Mouse (Mus musculus) cerebellum, postnatal 36 days (tissue): ENCODE measurements at regions not wholly inside any gene's neighbourhood (a gene's known extent, or its start where the extent isn't known, plus 50 kb on each side); places are given as distances from the start of the nearest gene placed in this dataset.

ENCODE experiments used
- DNase-seq, 2 experiments: peaks; one replicate each; pipeline ENCODE4 v3.0.0; 2021 to 2022; ENCODE audit warnings: mixed read lengths in 2 of 2

DNA sequence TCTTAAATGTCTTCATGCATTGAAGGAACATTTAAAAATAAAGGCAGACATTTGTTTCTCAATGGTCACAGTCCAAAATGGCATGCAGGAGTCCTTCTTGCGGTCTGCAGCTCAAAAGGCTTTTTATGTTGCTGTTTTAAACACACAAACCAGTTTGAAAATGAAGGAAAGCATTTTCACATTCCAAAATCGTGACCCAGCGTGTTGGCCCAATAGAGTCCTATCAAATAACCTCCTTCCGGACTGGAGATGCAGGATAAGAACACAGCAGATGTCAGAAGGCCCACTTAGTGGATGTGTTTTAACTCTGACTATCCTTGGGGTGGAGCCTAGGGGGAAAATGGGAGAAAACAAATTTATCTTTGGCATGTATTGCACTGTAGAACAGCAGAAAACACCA, 263.4 kb upstream of the Pik3r1 start:
- no peak for DNase-seq

DNA sequence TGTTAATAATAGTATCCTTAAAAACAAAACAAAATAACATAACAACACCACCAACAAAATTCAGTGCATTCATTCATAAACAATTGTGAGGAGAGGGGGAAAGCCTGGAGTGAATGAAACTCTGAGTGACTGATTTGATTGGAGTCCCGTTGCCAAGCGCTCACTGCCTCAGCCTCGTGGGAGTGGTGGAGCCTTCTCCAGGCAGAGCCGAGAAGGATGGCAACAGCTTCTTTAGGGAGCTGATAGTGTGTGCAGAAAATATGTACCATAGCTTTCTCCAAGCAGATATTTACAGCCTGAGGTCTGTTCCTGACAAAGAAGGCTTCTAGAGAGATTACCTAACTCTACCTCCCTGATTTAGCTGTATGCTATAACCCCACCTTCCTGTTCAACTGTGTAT, 266.5 kb upstream of the Pik3r1 start:
- no peak for DNase-seq

DNA sequence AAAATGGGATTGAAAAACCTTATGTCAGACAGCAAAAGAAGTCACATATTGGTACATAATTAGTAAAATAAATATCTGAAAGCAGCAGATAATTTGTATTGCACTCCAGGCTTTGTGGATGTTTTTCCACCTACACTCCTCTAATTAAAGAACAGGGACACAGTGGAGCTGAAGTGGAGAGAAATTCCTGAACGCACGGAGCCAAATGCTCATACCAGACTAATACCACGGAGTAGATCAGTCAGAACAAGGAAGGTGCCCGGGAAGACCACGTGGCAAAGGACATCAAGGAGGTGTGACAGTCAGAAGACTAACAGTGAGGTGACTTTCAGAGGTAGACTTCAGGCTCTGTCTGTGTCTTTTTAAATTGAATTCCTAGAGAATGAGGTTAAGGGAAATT, 268.0 kb upstream of the Pik3r1 start:
- DNase-seq: no peak

DNA sequence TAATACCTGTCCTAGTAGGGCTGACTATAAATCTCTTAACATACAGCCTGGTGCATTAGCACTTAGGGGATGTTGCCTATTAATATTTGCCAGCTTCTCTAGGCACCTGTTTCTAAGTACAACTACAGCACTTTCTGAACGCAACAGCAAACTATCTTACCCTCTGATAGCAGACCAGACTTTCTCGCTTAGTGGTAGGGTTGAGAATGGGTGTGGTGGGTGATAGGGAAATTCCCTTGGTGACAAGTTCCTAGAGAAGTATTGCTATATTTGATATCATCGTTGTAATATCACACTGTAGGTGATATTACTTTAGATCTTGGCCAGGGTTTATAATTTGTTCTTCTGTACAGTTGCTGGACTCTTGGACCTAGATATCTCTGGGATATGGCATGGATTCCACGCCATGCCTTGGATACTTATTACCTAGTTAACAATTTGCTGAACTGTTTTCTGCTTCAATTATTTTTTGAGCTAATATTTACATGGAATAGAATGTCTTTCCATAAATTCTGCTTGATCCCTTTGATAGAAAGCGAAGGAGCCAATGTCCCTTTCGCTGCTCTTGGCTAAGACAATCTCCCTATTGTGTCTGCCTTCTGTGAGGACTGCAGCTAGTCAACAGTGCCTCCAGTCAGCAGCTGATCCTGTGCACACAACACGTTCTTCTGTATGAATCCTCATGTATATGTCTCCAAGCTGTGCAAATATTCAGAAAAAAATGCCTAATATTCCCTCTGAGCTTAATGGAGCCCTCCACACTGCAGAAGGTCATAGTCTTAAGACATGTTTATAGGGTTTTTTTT, 269.0 kb upstream of the Pik3r1 start:
- DNase-seq: no peak

DNA sequence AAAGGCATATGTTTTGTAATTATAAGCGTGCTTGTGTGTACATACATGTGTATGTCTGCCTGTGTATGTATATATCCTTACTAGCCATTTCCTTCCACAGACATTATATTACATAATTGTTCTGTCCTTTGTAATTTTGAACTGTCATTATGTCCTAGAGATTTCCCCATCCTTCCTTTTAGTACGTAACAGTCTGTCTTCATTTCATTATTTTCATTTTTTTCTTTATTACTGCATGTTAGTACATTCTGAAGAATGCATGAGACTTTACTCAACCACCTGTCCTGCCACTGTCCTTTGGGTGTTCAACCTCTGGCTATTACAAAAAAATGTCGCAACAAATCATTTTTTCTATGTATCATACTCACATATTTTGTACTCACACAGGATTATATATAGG, 292.2 kb upstream of the Pik3r1 start:
- DNase-seq: no peak

DNA sequence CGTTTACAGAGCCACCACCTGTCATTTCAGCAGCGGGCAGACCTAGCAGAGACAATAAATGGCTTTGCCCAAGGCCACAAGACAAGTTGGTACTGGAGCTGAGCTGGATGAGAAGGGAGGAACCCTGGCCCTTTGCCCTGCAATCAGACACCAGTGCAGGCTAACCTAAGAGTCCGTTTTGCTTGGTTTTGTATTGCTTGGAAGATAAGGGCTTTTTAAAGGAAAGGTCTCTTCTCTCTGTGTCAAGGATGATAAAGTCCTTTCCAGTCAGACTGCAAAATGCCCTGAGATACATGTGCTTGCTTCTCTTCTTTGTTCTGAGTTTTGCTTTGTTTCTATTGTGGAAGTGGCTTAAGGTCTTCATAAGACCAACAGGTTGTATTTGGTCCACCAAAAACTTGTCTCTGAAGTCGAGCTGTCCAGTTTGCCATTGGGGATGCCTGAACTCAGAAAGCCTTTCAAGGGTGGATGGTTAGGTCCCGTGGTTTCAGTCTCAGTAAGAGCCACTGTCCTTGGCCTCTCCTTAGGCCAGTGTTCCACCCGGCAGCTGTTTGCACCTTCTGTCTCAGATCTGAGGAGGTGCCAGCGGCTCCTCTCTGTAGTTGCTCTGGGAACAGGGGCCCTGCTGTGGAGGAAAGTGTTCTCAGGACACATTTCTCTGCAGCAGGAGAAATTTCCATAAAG, 296.7 kb upstream of the Pik3r1 start:
- DNase-seq: no peak

DNA sequence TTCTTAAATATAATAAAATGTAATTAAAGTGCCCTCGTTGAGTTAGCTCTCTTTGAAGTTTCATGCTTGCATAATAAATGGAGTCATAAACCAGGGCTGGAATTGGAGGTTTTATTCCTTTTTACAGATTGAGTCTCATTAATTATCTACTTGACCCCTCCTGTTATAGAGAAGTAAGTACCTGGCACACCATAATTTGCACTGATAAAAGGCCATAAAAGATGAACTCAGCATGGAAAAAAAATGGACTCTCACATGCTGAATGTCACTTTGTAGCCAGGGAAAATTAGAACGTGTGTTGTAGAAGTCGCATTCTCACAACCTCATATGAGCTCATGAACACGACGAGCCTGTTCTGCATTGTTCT, 297.2 kb upstream of the Pik3r1 start:
- no peak for DNase-seq

DNA sequence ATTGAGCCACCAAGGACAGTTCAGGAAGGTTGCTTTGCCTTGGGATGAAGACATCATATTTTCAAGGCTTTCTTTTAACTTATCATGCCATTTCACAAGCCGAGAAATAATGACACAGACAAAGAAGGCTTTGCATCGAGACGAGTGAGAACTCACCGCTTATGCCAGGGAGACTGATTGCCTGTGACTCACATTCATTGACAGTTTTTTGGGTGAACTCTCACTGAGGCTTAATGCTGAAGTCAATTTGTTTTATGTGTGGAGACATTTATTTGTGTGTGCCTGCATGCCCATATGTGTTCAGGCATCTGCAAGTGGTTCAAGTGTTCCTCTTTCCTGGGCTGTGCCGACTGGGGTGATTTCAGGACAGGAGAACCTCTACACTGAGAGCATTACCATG, 297.8 kb upstream of the Pik3r1 start:
- DNase-seq: no peak

DNA sequence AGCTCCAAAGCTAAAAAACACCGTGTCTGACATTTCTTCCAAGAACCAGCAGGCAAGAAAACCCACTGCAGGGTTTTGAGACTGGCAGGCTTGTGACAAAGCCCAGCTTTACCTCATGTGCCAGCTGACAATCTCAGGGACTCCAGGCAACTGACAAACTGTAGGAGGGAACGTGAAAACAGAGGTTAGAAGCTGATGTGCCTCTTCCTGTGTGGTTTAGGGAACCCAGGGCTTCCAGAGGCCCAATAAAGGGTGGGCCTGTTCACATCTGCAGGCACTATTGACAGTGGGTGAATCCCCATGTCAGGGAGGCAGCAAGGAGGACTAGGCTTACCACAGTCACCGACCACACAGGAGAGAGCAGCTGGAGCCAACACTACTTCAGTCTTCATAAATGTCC, 302.7 kb upstream of the Pik3r1 start:
- no peak for DNase-seq

DNA sequence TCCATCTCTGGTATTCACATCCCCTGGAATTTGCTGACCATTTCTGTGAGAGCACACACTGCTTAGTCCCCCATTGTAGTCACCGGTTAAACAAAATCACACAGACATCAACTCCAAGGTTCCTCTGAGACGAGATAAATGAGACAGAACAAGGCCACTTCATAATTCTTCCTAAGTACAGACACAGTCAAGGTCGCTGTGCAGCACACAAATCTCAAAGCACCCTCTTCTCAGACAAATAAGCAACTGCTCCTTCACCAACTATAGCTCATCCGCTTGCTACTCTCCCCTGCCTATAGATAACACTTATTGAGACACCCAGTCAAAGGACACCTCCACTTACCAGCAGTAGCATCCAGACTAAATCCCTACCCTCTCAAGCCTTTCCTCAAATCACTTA, 304.3 kb upstream of the Pik3r1 start:
- DNase-seq: no peak

DNA sequence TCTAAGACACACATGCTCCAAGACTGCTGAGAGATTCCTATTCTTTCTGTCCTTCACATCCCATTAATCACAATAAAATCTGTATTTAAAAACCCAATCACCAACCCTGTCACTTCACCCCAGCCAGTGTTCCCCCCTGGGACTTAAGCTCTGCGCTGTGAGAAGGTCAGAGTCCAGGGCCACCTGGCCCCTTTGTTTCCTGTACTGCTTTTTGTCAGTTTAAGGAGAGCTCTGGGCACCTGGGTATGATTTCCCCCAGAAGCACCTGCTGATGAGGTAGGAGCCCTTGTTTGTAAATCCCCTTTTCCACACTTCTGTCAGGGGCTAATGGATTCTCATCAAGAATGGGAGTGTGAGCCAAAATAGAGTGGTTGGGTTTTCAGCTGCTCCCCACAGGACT, 319.7 kb upstream of the Pik3r1 start:
- DNase-seq: no peak

DNA sequence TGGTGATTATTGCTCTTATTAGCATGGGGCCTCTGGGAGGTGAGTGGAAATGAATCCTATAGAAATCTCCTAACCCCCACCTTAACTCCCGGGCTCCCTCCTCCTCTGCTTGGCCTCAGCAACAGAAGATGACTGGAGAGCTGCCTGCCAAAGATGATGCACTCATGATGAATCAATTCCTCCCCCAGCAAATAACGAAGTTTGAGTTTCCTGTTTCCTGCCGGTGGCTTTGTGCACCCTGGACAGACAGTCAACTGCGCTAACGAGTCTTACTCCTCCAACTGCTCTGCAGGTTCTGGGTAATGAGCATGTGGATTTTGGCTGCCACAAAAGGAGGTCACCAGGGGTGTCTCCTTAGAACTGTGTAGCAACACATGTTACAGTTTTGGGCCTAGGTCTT, 321.5 kb upstream of the Pik3r1 start:
- no peak for DNase-seq

DNA sequence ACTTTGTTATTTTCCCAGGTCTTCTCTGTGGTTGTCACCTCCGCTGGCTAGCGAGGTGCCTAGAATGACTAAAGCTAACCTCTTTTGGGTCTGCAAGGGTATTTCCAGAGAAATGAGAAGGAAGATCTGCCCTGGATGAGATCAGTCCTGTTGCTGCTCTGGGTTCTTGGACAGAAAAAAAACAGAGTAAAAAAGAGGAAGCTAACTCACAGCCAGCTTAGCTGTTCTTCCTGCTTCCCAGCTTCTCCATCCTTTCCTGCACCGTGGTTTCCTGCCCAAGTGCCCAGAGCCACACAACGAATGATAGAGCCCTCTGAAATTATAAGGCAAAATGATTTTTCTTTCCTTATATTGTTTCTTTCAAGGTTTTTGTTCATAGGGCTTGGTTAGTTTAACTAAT, 326.2 kb upstream of the Pik3r1 start:
- no peak for DNase-seq

DNA sequence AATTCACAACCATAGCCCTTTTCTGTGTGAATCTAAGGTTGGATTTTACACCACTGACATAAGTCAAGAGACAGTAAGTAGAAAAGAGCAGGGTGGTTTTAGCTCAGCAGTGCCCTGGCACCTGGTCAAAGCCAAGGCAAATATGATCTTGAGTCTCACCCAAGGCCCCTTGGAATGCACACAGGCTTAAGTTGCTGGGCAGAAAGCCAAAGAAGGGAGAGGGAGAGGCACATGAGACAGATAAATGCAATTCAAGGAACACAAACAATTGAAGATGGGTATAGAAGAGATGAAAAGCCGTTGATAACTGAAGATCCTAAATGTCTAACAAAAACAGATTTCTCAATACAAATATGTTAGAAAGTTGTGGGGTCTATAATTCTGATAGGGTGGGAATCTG, 335.1 kb upstream of the Pik3r1 start:
- DNase-seq: no peak

DNA sequence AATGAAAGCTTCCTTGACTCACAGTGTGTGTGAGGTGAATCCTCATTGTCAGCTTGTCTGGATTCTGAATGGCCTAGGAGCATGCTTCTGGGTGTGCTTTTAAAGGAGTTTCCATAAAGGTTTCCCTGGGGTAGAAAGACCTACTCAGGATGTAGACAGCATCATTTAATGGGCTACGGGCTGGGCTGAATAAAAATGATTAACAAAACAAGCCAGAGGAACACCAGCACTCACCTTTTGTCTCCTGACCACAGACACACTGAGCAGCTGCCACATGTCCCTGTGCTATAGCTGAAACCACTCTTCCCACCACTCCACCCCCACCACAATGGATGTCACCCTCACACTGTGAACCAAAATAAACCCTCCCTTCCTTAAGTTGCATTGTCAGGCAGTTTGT, 338.2 kb upstream of the Pik3r1 start:
- no peak for DNase-seq

DNA sequence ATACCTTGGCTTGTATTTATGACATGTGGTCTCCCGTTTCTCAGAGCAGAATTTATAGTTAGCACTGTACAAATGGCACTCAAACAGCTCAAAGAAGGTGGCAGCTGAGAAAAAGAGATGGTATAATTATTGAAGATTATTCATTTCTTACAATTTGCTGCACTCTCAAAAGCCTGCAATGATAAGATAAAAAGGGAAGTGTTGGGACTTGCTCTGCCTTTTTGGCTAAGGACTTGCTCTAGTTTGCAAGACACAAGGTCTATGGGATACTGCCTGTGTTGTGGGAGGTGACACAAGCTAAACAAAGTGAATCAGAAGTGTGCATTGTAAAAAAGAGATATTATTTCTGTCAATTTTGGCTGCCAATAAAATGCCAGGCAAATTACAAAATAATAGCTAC, 340.2 kb upstream of the Pik3r1 start:
- DNase-seq: no peak

DNA sequence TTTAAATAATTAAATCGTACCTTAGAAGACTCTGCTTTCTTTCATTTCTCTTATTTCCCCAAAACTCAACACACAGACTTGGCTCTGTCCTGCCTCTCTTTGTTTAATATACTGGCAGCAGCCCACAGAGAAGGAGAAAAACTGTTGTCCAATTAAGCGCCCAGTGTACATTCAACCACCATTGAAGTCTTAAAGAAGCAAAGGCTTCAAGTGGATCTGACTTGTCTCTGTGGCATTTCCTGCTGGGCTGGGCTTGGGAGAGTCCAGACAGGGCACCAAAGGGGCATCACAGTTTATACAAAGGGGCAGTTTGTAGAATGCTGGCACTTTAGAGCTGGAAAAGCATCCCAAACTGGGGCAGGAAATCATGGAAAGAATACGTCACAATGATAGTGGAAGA, 340.9 kb upstream of the Pik3r1 start:
- no peak for DNase-seq

DNA sequence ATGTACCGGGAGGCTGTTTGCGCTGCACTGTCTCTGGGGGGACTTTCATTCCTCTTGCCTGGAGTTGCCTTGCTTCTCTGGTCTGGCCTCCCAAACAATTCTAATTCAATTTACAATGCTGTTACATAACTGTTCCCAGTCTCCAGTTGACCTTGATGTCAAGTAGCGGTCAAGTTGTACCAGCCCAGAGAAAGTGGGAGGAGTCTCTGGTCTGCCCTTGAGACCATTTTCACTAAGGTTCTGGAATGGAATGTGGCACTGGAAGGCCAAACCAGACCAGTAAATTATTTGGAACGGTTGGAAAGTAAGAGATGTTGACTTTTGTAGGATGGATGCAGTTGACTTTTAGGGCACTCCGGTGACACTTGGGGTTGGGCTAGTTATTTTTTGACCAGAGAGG, 345.9 kb upstream of the Pik3r1 start:
- no peak for DNase-seq

DNA sequence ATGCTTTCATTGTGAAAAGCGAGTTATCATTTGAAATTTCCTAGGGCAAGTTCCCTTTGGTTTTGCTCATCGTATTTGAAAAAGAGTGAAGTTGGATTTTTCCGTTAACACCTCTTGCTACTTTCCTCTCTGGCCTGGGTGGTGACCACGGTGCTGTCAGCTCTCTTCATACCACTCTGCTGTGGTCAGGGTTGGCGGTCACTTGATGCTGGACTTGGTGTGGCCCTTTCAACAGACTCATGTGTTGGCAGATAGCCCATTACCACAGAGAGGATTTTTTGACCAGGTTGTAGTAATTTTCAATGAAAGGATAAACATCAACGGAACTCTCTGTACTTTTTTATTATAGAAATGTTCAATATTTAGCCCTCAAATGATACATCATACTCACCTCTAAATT, 354.3 kb upstream of the Pik3r1 start:
- no peak for DNase-seq

DNA sequence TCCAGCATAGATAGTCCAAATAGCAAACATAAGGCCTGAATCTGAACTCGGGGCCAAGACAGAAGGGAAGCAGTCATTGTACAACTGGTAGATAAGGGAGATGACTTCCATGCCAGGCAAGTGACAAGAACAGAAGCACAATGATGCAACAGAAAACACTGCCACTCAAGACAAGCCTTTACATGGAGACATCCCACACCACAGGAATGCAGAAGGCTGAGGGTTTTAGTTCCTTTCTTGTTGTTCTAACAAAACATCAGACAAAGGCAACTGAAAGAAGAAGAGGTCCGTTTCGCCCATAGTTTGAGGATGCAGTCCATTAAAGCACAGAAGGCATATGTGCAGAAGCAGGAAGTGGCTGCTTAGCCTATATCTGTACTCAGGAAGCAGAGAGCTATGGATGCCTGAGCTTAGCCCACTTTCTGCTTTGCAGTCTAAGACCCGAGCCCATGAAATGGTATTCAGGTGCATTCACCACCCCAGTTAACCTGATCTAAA, 360.0 kb upstream of the Pik3r1 start:
- no peak for DNase-seq

DNA sequence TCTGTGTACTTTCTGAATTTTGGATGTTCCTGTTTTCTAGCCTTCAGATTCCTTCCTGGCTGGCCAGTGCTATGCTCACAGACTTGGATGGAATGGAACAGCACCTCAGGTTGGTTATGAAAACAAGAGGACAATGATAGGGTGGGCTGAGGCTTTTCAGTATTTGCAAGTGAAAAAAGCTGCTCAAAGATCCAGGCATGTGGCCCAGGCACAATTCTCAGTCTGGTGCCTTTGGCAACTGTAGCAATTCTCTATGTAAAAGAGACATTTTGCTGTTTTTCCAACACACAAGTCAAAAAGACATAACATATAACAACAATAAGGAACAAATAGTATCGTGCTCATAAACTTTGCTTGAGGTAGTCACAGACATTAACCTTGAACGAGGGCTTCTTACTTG, 363.4 kb upstream of the Pik3r1 start:
- DNase-seq: no peak

DNA sequence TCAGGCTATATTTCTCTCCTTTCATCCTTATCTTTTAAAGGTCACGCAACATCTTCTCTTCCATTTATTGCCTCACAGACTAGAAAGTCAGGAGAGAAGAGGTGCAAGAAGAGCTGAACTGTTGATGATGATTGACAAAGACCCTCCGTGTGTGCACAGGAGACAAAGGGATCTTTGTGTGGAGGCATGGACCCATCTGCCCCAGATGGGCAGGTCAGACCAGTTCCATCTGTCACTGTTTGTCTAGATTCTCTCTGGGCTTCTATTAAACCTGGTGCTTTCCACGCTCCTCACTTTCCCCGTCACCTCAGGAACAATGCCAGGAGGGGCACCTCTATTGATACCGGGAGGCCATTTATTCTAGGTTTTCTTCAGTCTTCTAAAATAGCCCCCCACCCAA, 364.1 kb upstream of the Pik3r1 start:
- no peak for DNase-seq

DNA sequence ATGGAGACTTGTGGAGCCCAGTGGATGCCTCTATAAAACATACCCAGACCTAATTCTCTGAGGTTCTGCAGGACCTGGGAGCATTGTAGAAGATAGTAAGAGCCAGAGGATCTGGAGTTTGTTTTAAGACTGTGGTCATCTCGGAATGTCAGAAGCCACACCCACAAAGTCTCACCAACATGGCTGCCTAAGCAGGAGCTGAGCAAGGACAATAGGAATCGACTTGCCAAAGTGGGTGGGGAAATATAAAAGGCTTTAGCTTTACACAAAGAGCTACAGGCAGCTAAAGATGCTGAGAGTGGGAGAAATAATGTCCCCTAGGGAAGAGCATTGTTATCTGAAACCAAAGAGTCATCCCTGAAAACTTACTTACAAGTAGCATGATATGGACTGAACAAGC, 364.7 kb upstream of the Pik3r1 start:
- DNase-seq: no peak

DNA sequence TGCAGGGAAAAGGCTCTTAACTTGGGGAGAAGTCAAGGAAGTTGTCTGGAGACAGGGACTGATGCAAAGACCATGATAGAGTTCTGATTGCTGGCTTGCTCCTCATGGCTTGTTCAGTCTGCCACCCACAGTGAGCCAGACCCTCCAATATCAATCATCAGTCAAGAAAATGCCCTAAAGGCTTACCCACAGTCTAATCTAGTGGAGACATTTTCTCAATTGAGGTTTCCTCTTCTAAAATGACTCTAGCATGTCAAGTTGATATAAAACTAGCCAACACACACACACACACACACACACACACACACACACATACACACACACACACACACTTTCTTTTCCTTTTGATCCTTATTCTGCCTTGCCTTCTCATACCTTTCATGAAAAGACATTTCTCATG, 367.2 kb upstream of the Pik3r1 start:
- no peak for DNase-seq

DNA sequence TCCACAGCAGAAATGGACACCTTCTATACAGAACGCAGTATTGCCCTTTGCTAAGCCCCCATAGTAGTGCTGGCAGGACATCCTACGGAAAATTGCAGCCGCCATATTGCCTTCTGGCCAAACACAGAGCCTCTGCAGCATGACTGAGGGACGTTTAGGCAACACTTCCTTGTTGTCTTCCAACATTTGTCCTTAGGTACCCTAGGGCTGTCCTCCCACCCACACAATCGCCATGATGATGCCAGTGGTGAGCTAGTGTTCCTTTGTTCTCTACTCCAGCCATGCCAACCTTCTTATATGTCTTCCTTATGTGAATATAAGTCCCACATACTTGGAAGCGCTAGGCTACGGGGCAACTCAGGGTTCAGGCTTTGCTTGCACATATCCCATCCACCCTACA, 375.0 kb upstream of the Pik3r1 start:
- no peak for DNase-seq
